Mouse (Mus musculus) intestine, postnatal 0 days (tissue): ENCODE results near the gene Nxpe4. TPM values are rescaled to one million over a fixed set of nuclear protein-coding genes. Genes with fewer than 3 reads are reported as not detected.

Source experiments
- ATAC-seq: fragments of 200-750 bp; cut with Nextera tagmentation; 2 replicates; pipeline ENCODE4 v1.8.0; 2017; ENCODE audit warnings: mild to moderate bottlenecking, moderate TSS enrichment, moderate library complexity
- H3K27ac ChIP-seq: fragments of 300-500 bp; sonication (generic); 2 replicates; pipeline ENCODE4 v1.5.1; 2014; ENCODE audit warnings: mild to moderate bottlenecking, low read depth, low read length, moderate library complexity
- H3K27me3 ChIP-seq: fragments of 300-500 bp; sonication (generic); replicated peaks from 2 replicates; pipeline ENCODE4 v1.6.1; 2014; ENCODE audit warnings: low read length, mixed read lengths; ENCODE audit not compliant: control insufficient read depth, insufficient read depth
- H3K36me3 ChIP-seq: fragments of 300-500 bp; sonication (generic); 2 replicates; pipeline ENCODE4 v1.6.1; 2014; ENCODE audit warnings: mild to moderate bottlenecking, moderate library complexity; ENCODE audit not compliant: control insufficient read depth, insufficient read depth
- H3K4me1 ChIP-seq: fragments of 300-500 bp; sonication (generic); replicated peaks from 2 replicates; pipeline ENCODE4 v1.6.1; 2014; ENCODE audit warnings: antibody characterized with exemption, low read length, mixed read lengths; ENCODE audit not compliant: control insufficient read depth, insufficient read depth
- H3K4me2 ChIP-seq: fragments of 300-500 bp; sonication (generic); replicated peaks from 2 replicates; pipeline ENCODE4 v1.6.1; 2014; ENCODE audit warnings: low read depth, mild to moderate bottlenecking, moderate library complexity
- H3K4me3 ChIP-seq: fragments of 300-500 bp; sonication (generic); 2 replicates; pipeline ENCODE4 v1.5.1; 2014; ENCODE audit warnings: low read depth, low read length
- H3K9ac ChIP-seq: fragments of 300-500 bp; sonication (generic); 2 replicates; pipeline ENCODE4 v1.6.1; 2014; ENCODE audit warnings: mild to moderate bottlenecking, low read depth, low read length
- H3K9me3 ChIP-seq: fragments of 300-500 bp; sonication (generic); 2 replicates; pipeline ENCODE4 v1.6.1; 2016; ENCODE audit warnings: mixed run types; ENCODE audit not compliant: control insufficient read depth
- CTCF ChIP-seq: sonication (generic); IDR thresholded peaks from 2 replicates; pipeline ENCODE4 v1.5.1; 2016; ENCODE audit warnings: low read depth, mild to moderate bottlenecking, control low read depth, antibody characterized with exemption, moderate library complexity
- WGBS: fragments of 180-500 bp; shearing (Covaris S2); extraction: QIAGEN DNeasy Blood & Tissue Kit; methylation state at CpG from one replicate; pipeline ENCODE4 v1.1.7; 2014; 5-methylcytosine and 5-hydroxymethylcytosine counted together
- polyA plus RNA-seq: library from polyadenylated mRNA; unstranded; fragments of >200 nt; fragmentation: Nextera tagmentation; extraction: Ambion mirVana; gene quantifications from 2 replicates; pipeline ENCODE4 v1.2.1, GENCODE M21; 2015

Gene Nxpe4
- polyA plus RNA-seq, 1 experiment from 2014 or later, result 2.0 TPM

DNA sequence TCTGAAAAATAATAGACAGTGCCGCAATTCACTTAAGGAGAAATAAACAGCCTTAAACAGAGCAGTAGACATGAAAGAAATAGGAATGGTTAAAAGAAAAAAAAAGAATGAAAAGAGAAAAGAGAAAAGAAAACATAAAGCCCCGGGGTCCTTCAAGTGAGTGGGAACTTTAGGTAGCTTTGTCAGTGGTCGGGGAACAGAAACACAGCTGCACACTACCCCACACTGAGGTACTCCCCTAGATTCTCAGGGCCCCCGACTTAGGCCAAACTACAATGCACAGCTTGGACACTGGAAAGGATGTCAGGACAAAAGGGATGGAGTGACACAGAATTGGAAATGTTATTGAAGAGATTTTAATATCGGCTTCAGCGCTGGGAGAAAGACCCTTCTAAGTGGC lies 200.9 kb downstream of the Nxpe4 start:
- no peak overlapping the region for H3K4me3 ChIP-seq
- WGBS, result 86% methylated on average over 6 of the region's 6 CpGs
- no peak overlapping the region for H3K27ac ChIP-seq
- H3K9ac ChIP-seq, result no peak overlapping the region
- H3K9me3 ChIP-seq, result no peaks in the 10 kb centered on the region
- H3K27me3 ChIP-seq, result no peaks in the 10 kb centered on the region
- no peak for ATAC-seq
- H3K4me1 ChIP-seq, result no peaks in the 10 kb centered on the region
- no peaks in the 10 kb centered on the region for H3K36me3 ChIP-seq
- no peak for TF ChIP-seq CTCF
- H3K4me2 ChIP-seq, result no peak overlapping the region

DNA sequence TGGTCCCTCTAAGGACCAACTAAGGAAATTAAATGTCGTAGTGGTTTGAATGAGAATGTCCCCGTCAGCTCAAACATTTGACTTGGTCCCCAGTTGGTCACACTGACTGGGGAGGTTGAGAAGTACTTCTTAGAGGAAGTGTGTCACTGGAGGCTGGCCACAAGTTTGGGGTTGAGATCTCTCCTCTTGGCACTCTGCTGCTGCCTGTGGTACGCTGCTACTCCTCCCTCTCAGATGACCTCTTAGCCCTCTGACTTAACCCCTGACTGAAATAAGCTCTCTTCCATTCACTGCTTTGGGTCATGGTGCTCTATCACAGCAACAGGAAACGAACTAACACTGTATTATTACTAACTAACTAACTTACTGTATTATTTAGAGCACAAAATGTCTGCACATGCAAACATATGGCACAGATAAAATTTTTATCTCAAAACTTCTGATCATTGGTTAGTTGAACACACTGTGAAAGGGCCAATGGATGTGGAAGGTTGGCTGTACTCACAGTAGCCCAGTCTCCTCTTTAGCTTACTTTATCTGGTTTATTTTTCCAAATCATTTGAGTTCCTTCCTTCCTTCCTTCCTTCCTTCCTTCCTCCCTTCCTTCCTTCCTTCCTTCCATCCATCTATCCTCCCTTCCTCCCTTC lies 211.5 kb downstream of the Nxpe4 start:
- 83% methylated on average over 4 of the region's 4 CpGs for WGBS

DNA sequence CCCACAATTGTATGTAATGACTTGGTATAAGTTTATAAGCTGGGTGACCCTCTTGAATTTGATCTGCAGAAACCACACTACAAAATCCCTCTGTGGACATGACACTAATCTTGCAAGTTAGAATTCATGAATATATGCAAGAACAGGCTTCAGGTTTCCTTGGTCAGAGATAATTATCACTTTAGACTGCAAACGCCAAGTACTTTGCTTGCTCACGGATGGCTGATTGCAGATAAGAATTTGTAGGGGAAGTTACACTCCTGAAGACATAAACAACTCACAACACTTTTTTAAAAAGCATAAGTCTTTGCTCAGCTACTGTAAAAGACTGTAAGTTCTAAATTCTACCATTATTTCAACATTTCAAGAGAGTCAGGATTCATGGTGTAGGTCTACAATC lies 212.5 kb downstream of the Nxpe4 start:
- Histone ChIP-seq H3K4me1 (no peaks in the 10 kb centered on the region), H3K9ac (no peak overlapping the region), H3K27me3 (no peaks in the 10 kb centered on the region), H3K36me3 (no peaks in the 10 kb centered on the region), H3K4me3 (no peak overlapping the region), H3K9me3 (no peaks in the 10 kb centered on the region), H3K4me2 (no peak overlapping the region), H3K27ac (no peak overlapping the region)
- no peak for ATAC-seq
- TF ChIP-seq CTCF, result no peak
- WGBS, result 47% methylated on average over 2 of the region's 2 CpGs

More for the DNA sequence above, 211.5 kb downstream of the Nxpe4 start:
- Histone ChIP-seq H3K9ac (no peak overlapping the region), H3K27me3 (no peaks in the 10 kb centered on the region), H3K9me3 (no peaks in the 10 kb centered on the region), H3K27ac (no peak overlapping the region), H3K4me2 (no peak overlapping the region), H3K4me1 (no peaks in the 10 kb centered on the region), H3K36me3 (no peaks in the 10 kb centered on the region), H3K4me3 (no peak overlapping the region)
- ATAC-seq, result no peak
- TF ChIP-seq CTCF, result no peak

DNA sequence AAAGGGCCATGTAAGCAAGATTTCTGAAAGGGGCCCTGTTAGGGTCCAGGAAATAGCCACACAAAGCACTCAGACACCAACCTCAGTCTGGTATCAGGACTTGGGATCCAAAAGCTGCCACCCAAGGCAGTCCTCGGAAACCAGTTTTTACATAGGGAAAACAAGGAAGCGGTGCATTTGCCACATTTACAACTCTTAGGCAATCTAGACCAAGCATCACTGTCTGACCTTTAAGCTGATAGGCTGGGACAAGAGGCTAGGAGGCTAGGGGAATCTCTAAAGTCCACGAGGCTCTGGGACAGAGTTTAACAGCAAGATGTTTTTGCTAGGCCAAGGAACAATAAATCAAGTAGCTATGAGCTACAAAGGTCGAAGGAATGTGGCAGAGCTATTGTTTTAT lies 226.6 kb downstream of the Nxpe4 start:
- Histone ChIP-seq H3K9ac (no peak overlapping the region), H3K9me3 (no peaks in the 10 kb centered on the region), H3K4me1 (no peaks in the 10 kb centered on the region), H3K27me3 (no peaks in the 10 kb centered on the region), H3K27ac (no peak overlapping the region), H3K4me2 (no peak overlapping the region), H3K36me3 (no peaks in the 10 kb centered on the region), H3K4me3 (no peak overlapping the region)
- WGBS, result 45% methylated on average over 4 of the region's 4 CpGs
- no peak for ATAC-seq
- no peak for TF ChIP-seq CTCF

DNA sequence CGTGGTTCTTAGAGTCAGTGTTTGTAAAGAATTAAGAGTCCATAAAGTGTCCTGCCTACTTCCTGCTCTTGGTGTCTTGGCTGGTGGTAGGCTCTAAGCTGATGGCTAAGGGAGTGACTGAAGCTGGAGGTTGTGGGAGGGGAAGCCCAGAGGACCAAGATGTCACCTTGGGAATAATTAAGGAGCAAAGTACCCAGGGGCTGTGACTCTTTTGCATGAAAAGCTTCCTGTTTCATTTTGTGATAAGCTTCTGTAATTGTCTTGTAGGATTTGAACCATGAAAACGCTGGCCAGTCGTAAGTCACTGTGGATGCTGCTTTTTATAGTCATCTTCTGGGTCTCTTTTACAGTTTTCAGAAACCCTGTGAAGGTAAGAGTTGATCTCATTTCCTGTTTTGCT lies 228.2 kb downstream of the Nxpe4 start:
- no peak overlapping the region for H3K4me2 ChIP-seq
- H3K27me3 ChIP-seq, result no peaks in the 10 kb centered on the region
- TF ChIP-seq CTCF, result no peak
- no peaks in the 10 kb centered on the region for H3K36me3 ChIP-seq
- no peaks in the 10 kb centered on the region for H3K4me1 ChIP-seq
- H3K9me3 ChIP-seq, result no peaks in the 10 kb centered on the region
- no peak overlapping the region for H3K27ac ChIP-seq
- no peak overlapping the region for H3K9ac ChIP-seq
- WGBS, result 61% methylated on average over 3 of the region's 3 CpGs
- ATAC-seq, result no peak
- H3K4me3 ChIP-seq, result no peak overlapping the region

DNA sequence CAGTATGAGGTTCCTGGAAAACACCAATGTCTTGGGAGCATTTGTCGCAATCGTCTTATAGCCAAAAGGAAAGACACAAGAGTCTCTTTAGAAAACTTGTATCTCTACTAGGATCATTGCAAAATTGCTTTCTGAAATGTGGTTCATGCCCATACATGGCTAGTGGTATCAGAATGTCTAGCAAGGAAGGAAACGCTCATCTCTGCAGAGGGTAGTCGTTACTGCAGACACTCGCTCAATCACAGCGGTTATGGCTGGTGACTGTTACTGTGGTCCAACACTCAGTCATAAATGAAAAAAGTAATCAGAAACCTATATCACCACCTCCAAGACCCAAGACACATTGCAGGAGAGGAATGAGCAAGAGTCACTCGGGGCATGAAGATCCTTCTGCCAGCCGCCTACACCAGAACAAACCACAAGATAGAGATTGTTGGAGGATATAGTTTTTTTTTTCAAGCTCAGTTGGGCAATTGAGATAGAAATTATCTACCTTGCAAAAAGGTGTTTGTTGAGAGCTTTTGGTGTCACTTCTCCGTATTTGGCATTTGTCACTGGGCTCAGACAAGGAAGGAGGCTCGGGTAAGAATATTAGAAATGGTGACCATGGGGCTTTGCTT lies 241.9 kb downstream of the Nxpe4 start:
- Histone ChIP-seq H3K9me3 (no peaks in the 10 kb centered on the region), H3K27me3 (no peaks in the 10 kb centered on the region), H3K4me3 (no peak overlapping the region), H3K4me1 (no peaks in the 10 kb centered on the region), H3K9ac (no peak overlapping the region), H3K27ac (no peak overlapping the region), H3K4me2 (no peak overlapping the region), H3K36me3 (no peaks in the 10 kb centered on the region)
- WGBS, result 92% methylated on average over 10 of the region's 10 CpGs
- no peak for ATAC-seq
- no peak for TF ChIP-seq CTCF
